In the genomic region with DNA sequence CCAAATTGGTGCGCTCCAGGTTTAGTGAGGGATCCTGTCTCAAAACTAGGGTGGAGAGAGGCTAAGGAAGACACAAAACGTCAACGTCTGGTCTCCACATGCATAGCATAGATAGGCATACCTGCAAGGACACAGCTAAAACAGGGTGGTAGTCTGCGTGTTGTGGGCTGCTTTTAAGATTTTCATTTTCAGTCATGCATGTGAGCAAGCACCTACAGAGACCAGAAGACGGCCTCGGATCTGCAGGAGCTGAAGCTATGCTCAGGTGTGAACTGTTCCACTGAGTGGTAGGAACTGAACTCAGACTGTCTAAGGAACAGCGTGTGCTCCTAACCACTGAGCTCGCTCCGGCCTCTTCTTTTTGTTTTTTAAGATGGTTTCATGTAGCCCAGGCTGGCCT, we compare ENCODE assay signal across 26 mouse cellular contexts. TPM values are rescaled to one million over a fixed set of nuclear protein-coding genes. Genes with fewer than 3 reads are reported as not detected.
"Had no signal": no experiment of that assay in that cellular context is flagged by ENCODE, and none has a peak within 500 bp of the region (broad histone marks: within the 10 kb centered on the region; RNA-seq: fewer than 3 reads in every experiment).

No protein-coding gene starts in this region.

- H3K9ac ChIP-seq: heart, embryonic 13.5 days; heart, embryonic 15.5 days; hindbrain, embryonic 13.5 days; hindbrain, embryonic 15.5 days; kidney, embryonic 15.5 days; limb, embryonic 13.5 days; limb, embryonic 15.5 days; liver, embryonic 12.5 days had no signal

- ATAC-seq: hindbrain, postnatal 0 days; intestine, embryonic 16.5 days; liver, embryonic 12.5 days had no signal

- H3K27ac ChIP-seq: heart, embryonic 10.5 days; heart, embryonic 13.5 days; heart, embryonic 15.5 days; hindbrain, embryonic 13.5 days; hindbrain, embryonic 15.5 days; hindbrain, postnatal 0 days; kidney, embryonic 15.5 days; kidney, postnatal 0 days; limb, embryonic 13.5 days; limb, embryonic 15.5 days had no signal

- H3K4me3 ChIP-seq: heart, embryonic 10.5 days; heart, embryonic 13.5 days; heart, embryonic 15.5 days; hindbrain, embryonic 13.5 days; hindbrain, embryonic 15.5 days; kidney, embryonic 15.5 days; limb, embryonic 13.5 days; limb, embryonic 15.5 days; liver, embryonic 12.5 days had no signal

- H3K4me2 ChIP-seq: heart, embryonic 13.5 days; heart, embryonic 15.5 days; hindbrain, embryonic 13.5 days; hindbrain, embryonic 15.5 days; kidney, embryonic 15.5 days; limb, embryonic 13.5 days; limb, embryonic 15.5 days; liver, embryonic 12.5 days had no signal

- H3K9me3 ChIP-seq: heart, embryonic 10.5 days; heart, embryonic 13.5 days; heart, embryonic 15.5 days; hindbrain, embryonic 13.5 days; hindbrain, embryonic 15.5 days; kidney, embryonic 15.5 days; limb, embryonic 13.5 days; limb, embryonic 15.5 days; liver, embryonic 12.5 days had no signal

- DNase-seq: gastrocnemius, postnatal 14 days; gastrocnemius, postnatal 36 days; heart, adult 18-20 months; heart, postnatal 14 days; heart, postnatal 36 days; kidney, adult 11 months; kidney, adult 2 months; kidney, adult 9 months; kidney, postnatal 14 days; kidney, postnatal 36 days; layer of hippocampus, adult 9-11 months; layer of hippocampus, postnatal 36 days; left cerebral cortex, postnatal 4 days had no signal

- H3K27me3 ChIP-seq: heart, embryonic 13.5 days; heart, embryonic 15.5 days; hindbrain, embryonic 13.5 days; hindbrain, embryonic 15.5 days; kidney, embryonic 15.5 days; limb, embryonic 13.5 days; limb, embryonic 15.5 days; liver, embryonic 12.5 days had no signal

RNA-seq across cellular contexts. Expression of gene Thrsp, which starts 42.4 kb away (rescaled TPM):
- total RNA-seq: hematopoietic stem cell, adult 5-6 weeks had no signal
- polyA plus RNA-seq: liver, embryonic 12.5 days had no signal
